Mouse (Mus musculus) 3134 (cell line): ENCODE data around the gene Fn1.

Experiments
- DNase-seq: peaks from one replicate; pipeline ENCODE4 v3.0.0-alpha.2; 2011; ENCODE audit warnings: low spot score; ENCODE audit not compliant: insufficient read length; ENCODE audit errors: extremely low read depth

The Fn1 gene

DNA sequence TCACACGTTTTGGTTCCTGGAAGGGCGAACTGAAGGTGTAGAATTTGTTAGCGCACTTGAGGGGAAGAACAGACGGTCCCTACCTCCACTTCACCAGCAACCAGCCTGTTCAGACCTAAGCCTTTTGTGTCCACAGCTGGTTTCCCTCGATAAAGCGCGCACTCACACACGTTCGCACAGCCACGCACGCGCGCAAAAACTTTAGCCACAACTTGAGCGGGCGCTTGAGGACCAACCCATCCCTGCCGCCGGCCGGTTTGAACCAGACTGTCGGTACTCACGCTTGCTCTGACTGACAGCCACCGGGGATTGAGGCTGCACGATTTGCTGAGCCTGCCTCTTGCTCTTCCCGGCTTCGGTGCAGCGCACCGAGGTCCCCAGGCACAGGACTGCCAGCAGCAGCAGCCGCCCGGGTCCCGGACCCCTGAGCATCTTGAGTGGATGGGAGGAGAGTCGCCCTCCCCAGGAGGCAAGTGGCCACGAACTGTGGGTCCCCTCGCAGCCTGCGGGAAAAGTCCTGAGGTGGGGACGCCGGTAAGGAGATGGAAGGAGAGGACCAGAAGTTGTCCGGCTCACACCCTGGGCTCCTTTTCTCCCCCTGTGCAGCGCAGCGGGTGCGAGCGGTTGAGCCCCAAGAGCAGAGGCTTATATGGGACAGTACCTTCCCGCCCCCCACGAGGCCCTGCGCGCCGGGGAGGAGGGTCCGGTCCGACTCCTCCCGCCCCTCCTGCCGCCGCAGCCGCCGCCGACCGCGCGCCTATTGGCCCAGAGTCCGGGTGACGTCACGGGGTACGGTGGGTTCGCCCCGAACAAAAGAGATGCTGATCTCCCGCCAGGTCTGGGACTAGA, at the start of gene Fn1:
TSS of gene Fn1 (minus strand) at position 650 of the 849 bp plus-strand sequence.
- peak; percentile 97 for DNase-seq

DNA sequence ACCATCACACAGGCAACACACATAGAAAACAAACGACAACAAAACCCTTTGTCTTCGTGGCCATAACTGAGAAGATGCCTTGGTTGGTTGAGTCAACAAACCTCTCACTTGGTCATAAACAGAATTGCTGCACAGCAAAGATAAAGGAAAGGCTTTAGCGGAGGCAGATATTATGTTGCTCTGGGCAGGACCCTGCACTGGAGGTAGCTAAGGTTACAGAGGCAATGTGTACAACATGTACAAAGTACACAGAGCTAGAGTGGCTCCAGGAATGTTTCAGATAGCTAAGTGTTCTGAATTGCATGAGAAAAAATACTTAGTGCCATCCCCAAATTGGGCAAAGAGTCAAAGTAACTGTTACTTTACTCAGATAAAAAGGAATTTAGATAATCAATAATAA, 43.1 kb upstream of the Fn1 start:
- DNase-seq = no peak

DNA sequence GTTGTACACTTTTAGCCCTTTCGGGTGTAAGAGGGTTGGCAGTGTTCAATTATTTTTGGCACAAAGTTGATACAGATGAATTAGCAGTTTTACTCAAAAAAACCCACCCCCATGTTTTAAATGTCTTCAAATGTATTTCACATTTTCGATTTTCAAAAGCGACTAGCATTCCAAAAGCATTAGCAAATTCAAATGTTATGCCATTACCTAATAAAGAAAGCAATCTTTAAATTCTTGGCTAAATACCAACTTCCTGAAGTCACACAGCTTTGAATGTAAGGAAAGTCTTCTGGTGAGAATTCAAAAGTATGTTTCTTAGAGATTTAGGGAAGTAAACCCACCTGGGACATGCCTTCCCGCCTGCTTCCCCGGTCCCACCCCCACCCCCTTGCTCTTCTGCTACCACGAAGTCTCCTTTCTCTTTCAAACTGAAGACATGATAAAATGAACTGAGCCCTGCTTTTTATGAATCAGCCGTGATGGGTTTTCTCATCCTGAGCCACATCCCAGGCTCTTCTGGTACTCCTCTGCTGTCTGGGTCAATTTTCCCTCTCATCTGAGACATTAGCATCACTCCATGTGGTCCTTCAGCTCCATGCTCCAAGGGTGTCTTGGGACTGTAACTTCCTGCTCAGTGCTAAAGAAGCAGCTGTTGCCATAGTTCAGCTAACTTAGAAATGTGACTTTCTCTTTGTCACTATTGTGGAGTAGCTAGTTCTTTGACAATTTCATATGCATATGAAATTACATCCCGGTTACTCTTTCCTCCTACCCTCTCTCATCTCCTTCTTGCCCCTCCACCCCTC, 38.7 kb upstream of the Fn1 start:
- DNase-seq = peak; percentile 58

GRCm38 (mm10) chr1:71688926-71689303, 35.9 kb upstream of the Fn1 start:
- peak; percentile 36 for DNase-seq

DNA sequence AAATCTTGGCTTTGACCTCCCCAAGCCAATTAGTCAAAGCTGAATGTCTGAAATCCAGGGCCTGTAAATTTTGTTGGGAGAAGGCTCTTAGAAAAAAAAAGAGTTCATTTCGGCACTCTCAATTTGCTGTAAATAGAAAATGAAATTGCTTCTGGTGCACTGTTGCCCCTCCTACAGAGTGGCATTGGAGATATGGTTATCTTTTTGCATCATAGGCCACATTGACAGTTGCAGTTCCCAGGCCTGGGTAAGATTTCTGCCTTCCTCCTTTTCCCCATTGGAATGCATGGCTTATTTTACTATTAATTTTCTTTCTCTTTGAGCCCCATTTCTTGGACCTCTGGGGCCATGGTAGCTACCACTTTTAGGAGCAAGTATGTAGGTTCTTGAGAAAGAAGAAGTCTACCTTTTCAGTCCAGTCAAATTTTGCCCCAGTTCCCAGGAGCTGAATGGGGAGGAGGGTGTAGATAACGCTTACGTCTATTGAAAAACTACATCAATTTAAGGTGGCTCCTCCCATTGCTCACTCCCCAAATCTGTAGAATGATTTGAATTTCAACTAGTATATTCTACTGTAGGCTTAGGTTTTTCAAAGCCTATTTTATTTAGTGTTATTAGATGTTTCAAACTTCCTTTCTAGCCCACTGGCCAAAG, 35.4 kb upstream of the Fn1 start:
- DNase-seq = no peak

DNA sequence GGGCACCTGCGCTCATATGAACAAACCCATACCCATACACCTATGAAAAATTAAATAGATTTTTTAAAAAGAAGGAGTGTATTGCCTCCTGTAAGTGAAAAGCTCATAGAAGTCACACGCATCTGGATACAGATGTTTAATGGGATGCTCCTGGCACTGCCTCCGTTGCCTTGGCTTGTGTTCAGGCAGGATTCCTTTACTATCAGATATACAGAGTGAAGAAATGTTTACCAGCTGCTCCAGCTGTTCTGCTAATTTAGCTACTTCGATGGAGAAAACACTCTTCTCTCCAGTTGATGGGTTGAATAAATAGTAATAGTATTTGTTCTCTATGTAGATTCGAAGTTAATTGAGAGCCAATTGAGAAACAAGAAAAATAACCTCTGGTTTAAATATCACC, 33.8 kb upstream of the Fn1 start:
- no peak for DNase-seq

- no peak for DNase-seq
Measured at GRCm38 (mm10) chr1:71683736-71684135, 30.7 kb upstream of the Fn1 start.

GRCm38 (mm10) chr1:71682194-71682715, 29.3 kb upstream of the Fn1 start:
- no peak for DNase-seq

DNA sequence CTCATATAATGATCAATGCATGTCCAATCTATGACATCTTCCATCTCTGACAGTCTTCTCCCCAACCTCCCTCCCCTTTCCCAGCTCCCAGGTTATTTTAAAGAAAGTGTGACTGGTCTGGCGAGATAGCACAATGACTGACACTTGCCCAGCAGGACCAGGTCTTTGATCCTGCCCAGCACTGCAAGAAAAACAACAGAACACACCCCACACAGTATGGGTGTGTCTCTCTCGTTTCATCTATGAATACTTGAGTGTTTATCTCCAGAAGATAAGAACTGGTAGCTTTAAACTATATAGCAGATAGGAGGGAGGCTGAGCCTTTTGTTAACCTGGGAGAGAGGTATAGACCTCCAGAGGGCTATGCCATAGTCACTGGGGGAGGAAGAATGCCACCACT, 28.3 kb upstream of the Fn1 start:
- no peak for DNase-seq

- DNase-seq = peak; percentile 51
Measured at GRCm38 (mm10) chr1:71680046-71680672, 27.2 kb upstream of the Fn1 start.

DNA sequence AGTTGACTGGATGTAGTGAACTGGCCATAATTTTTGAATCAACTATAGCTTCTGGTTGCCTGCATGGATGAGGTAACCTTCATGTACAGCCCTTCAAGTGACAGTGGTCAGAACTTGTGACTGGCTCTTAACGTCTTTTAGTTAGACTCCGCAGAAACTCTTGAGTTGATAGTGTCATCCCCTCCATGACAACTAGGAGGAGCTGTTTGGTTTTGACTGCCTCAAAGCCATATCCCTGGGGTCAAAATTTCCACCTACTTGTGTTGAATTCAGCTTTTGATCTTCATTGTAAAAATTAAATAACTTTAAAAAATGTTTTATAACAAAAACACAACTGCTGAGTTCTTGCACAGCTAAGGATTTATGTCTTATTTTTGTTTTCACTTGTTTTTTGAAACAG, 22.4 kb upstream of the Fn1 start:
- no peak for DNase-seq

DNA sequence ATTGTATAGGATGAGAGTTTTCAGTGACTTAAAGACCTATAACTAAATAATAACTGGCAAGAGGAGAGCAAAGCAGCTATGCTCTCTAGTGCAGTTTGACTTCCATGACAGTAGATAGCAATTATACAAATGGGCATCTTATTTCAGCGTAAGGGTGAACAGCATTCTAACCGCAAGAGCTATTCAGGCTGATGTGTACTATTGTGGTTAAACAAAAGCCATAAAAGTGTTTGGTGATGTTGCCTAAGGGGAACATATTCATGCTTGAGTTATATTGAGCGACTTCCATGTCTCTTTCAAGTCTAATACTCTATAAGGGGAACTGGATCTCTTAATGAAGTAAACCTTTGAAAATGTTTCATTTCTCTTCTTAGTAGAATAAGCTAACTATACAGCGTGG, 21.3 kb upstream of the Fn1 start:
- no peak for DNase-seq

GRCm38 (mm10) chr1:71673398-71673910, 20.5 kb upstream of the Fn1 start:
- no peak for DNase-seq

DNA sequence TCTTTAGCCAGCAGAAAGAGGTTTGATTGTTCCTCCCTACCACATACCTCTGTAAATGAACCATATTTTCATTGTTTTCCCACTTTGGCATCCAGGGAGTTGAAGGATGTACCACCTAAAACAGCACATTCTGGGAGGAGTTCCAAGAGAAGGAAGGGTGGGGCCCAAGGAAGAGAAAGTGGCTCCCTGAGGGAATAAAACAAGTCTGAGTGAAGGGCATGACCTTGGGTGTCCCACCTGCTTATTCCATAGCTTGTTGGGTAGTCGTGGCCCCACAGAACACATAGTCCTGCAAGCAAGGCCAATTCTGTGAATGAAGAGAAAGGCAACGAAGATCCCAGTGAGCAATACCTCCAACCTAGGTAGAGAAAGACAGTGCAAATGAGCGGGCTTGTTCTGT, 19.3 kb upstream of the Fn1 start:
- DNase-seq = no peak

DNA sequence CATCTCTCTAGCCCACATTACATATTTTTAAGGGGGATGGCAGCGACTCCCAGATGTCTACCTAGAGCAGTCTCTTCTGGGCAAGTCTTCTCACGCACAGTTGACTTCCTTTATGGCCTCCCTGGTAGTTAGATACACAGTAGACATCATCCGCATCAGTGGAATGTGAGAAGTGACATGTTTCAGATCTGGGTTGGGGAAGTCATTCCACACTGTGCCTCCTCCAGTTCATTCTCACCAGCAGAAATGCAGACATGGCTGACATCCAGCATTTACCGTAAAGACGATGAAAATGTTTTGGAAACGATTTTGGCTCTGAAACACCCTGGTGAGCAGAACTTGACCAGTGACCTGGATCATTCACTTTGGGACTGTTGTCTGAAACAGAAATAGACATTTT, 10.2 kb upstream of the Fn1 start:
- no peak for DNase-seq

GRCm38 (mm10) chr1:71658632-71659031, 5.6 kb upstream of the Fn1 start:
- no peak for DNase-seq

- DNase-seq = no peak
Measured at GRCm38 (mm10) chr1:71656309-71656708, 3.3 kb upstream of the Fn1 start.

DNA sequence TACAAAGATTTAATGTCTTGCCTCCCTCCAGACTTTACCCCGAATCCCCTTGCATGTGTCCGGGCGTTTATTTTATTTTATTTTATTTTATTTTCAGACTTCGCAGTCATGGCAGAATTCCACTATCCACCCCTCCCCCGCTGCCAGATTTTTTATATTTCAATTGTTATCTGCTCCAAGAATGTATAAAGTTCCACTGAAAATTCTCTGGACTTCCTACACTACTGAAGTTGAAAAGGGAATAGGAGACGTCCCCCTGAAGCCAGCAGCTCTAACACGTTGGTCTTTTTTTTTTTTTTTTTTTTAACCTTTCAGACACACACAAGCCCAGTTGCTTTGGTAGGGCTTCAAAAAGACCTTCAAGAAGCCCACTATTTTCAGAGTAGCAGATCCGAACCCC, 1.2 kb upstream of the Fn1 start:
- no peak for DNase-seq

DNA sequence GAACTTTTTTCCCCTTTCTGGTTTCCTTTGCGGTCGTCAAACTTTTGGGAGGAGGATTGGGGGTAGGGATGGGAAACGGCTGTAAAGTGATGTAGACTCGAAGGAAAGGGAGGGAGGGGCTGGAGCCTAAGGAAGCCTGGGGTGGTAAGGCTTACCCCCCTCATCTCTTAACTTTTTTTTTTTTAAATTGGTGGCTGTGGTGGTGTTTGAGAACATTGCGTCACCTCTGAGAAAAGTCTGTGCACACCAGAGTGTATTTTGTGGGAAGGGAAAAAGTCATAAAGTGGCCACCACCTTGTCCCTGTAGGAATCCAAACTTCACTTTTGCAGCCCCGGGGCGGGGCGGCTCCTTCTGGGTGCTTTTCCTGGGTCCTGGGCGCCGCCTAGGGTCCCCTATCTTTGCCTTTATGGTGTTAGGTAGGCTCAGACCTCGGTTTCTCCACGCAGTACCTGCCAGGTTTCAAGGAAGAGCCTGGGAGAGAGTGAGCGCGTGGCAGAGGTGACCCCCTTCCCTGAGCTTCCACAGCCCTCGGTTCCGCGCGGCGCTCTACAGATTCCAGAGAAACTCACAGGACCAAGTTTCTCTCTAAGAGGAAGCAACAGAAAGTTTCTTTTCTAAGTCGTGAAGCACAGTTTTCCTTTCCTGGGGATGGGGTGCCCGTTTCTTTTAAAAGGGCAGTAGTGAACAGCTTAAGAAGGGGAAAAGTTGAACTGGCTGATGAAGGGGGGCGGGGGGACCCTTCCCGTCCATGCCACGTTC, 580 bp upstream of the Fn1 start:
- DNase-seq = peak; percentile 73

DNA sequence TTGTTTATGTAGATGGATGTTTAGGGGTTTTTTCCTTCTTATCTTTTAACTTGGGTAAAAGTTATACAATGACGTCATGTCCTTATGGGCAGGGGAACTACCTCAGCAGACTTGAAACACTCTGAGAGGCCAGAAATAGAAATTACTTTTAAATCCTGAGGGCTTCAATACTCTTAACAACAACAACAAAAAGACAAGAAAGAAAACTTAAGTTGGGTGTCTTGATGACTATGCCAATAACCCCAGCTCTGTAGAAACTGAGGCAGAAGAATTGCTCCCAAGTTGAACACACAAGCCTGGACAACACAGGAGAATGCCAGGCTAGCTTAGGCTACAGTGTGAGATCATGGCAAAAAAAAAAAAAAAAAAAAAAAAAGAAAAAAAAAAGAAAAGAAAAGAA, 1.2 kb downstream of the Fn1 start:
- peak; percentile 28 for DNase-seq
